Mouse (Mus musculus) heart, postnatal 0 days (tissue): Measurements from ENCODE around the gene Mgat4a. TPM values are rescaled to one million over a fixed set of nuclear protein-coding genes. Genes with fewer than 3 reads are reported as not detected.

ENCODE experiments used
- ATAC-seq: fragments of 200-750 bp; cut with Nextera tagmentation; 2 replicates; pipeline ENCODE4 v1.8.0; 2017; ENCODE audit warnings: low read depth, moderate number of reproducible peaks, moderate library complexity; ENCODE audit not compliant: insufficient read depth
- DNase-seq: peaks from one replicate; pipeline ENCODE4 v3.0.0-alpha.2; 2016; ENCODE audit warnings: low spot score
- H3K27ac ChIP-seq: fragments of 300-500 bp; sonication (generic); 2 replicates; pipeline ENCODE4 v1.5.1; 2014; ENCODE audit warnings: low read depth, mild to moderate bottlenecking
- H3K27me3 ChIP-seq: fragments of 300-500 bp; sonication (generic); 2 replicates; pipeline ENCODE4 v1.6.1; 2014; ENCODE audit warnings: low read length, mixed read lengths; ENCODE audit not compliant: control insufficient read depth, insufficient read depth
- H3K36me3 ChIP-seq: fragments of 300-500 bp; sonication (generic); replicated peaks from 2 replicates; pipeline ENCODE4 v1.6.1; 2014; ENCODE audit warnings: low read length, mixed read lengths; ENCODE audit not compliant: control insufficient read depth, insufficient read depth
- H3K4me1 ChIP-seq: fragments of 300-500 bp; sonication (generic); 2 replicates; pipeline ENCODE4 v1.6.1; 2014; ENCODE audit warnings: antibody characterized with exemption; ENCODE audit not compliant: control insufficient read depth, insufficient read depth
- H3K4me2 ChIP-seq: fragments of 300-500 bp; sonication (generic); 2 replicates; pipeline ENCODE4 v1.6.1; 2014; ENCODE audit warnings: low read depth, mild to moderate bottlenecking, low read length, moderate library complexity
- H3K4me3 ChIP-seq: fragments of 300-500 bp; sonication (generic); 2 replicates; pipeline ENCODE4 v1.5.1; 2014; ENCODE audit warnings: low read depth, low read length
- H3K9ac ChIP-seq: fragments of 300-500 bp; sonication (generic); replicated peaks from 2 replicates; pipeline ENCODE4 v1.6.1; 2014; ENCODE audit warnings: low read depth, low read length, mixed read lengths
- H3K9me3 ChIP-seq: fragments of 300-500 bp; sonication (generic); replicated peaks from 2 replicates; pipeline ENCODE4 v1.6.1; 2016; ENCODE audit warnings: low read length; ENCODE audit not compliant: control insufficient read depth
- CTCF ChIP-seq: IDR thresholded peaks from 2 replicates; pipeline ENCODE4 v1.5.1; 2016; ENCODE audit warnings: antibody characterized with exemption, control low read depth, low read depth
- EP300 ChIP-seq: IDR thresholded peaks from 2 replicates; pipeline ENCODE4 v1.6.1; 2016; ENCODE audit warnings: antibody characterized with exemption, low read depth
- WGBS: fragments of 180-500 bp; shearing (Covaris S2); extraction: QIAGEN DNeasy Blood & Tissue Kit; methylation state at CpG from one replicate; pipeline ENCODE4 v1.1.7; 2014; 5-methylcytosine and 5-hydroxymethylcytosine counted together
- polyA plus RNA-seq: library from polyadenylated mRNA; unstranded; fragments of >200 nt; fragmentation: Nextera tagmentation; extraction: Ambion mirVana; gene quantifications from 2 replicates; pipeline ENCODE4 v1.2.1, GENCODE M21; 2015
- total RNA-seq: library from RNA; depleted of rRNA; stranded (reverse); fragments of >200 nt; gene quantifications from 2 replicates; pipeline ENCODE4 v1.2.3, GENCODE M21; 2014; ENCODE audit warnings: low replicate concordance; rRNA removed

Gene Mgat4a
- total and polyA plus RNA-seq, 2 experiments from 2014 or later: 4.4 to 7.3 TPM

- H3K36me3 ChIP-seq: peaks cover 15% of the 10 kb centered on the region
- no peak overlapping the region for H3K9ac ChIP-seq
- ATAC-seq: peak; percentile 50; the same call in 1 of the 2 replicates
- TF ChIP-seq CTCF (no peak), EP300 (no peak)
- 39% methylated on average over 8 of the region's 8 CpGs for WGBS
- no peaks in the 10 kb centered on the region for H3K27me3 ChIP-seq
- no peak overlapping the region for H3K27ac ChIP-seq
- DNase-seq: peak; percentile 30
- H3K4me1 ChIP-seq: no peaks in the 10 kb centered on the region; the same call in 1 of the 2 replicates
- H3K4me2 ChIP-seq: 0 out of 2 replicates have a peak overlapping the region, but pooled peaks have one; percentile 13
- H3K9me3 ChIP-seq: no peaks in the 10 kb centered on the region
- H3K4me3 ChIP-seq: no peak overlapping the region
Measured at GRCm38 (mm10) chr1:37399734-37400133, 141.1 kb downstream of the Mgat4a start.

GRCm38 (mm10) chr1:37398961-37399360, 141.9 kb downstream of the Mgat4a start:
- Histone ChIP-seq H3K9me3 (no peaks in the 10 kb centered on the region), H3K4me2 (no peak overlapping the region), H3K4me1 (no peaks in the 10 kb centered on the region; the same call in 1 of the 2 replicates), H3K27ac (no peak overlapping the region), H3K4me3 (no peak overlapping the region), H3K9ac (no peak overlapping the region), H3K36me3 (peaks cover 12% of the 10 kb centered on the region), H3K27me3 (no peaks in the 10 kb centered on the region)
- ATAC-seq (no peak), DNase-seq (no peak)
- no peak for TF ChIP-seq CTCF
- TF ChIP-seq EP300: no peak
- WGBS: 60% methylated on average over 3 of the region's 3 CpGs

GRCm38 (mm10) chr1:37396481-37396880, 144.3 kb downstream of the Mgat4a start:
- Histone ChIP-seq H3K4me3 (no peak overlapping the region), H3K27ac (no peak overlapping the region), H3K9me3 (no peaks in the 10 kb centered on the region), H3K27me3 (no peaks in the 10 kb centered on the region), H3K9ac (no peak overlapping the region), H3K4me2 (no peak overlapping the region), H3K36me3 (peaks cover 12% of the 10 kb centered on the region), H3K4me1 (no peaks in the 10 kb centered on the region; the same call in 1 of the 2 replicates)
- ATAC-seq (no peak), DNase-seq (no peak)
- no peak for TF ChIP-seq EP300
- TF ChIP-seq CTCF: no peak
- 89% methylated on average over 1 of the region's 1 CpGs for WGBS

- peaks cover 17% of the 10 kb centered on the region for H3K36me3 ChIP-seq
- WGBS: 48% methylated on average over 5 of the region's 5 CpGs
Measured at GRCm38 (mm10) chr1:37393174-37393573, 147.6 kb downstream of the Mgat4a start.

More at GRCm38 (mm10) chr1:37393174-37393573, 147.6 kb downstream of the Mgat4a start:
- DNase-seq (no peak), ATAC-seq (no peak)
- H3K9me3 ChIP-seq: no peaks in the 10 kb centered on the region
- H3K4me1 ChIP-seq: no peaks in the 10 kb centered on the region
- H3K27ac ChIP-seq: no peak overlapping the region
- H3K4me3 ChIP-seq: no peak overlapping the region
- no peak overlapping the region for H3K9ac ChIP-seq
- no peak overlapping the region for H3K4me2 ChIP-seq
- H3K27me3 ChIP-seq: no peaks in the 10 kb centered on the region
- TF ChIP-seq EP300 (no peak), CTCF (no peak)

Other genes with a start within 250 kb of the Mgat4a start
- gene Inpp4a, start 241.2 kb downstream of the Mgat4a start, total RNA-seq: 8.8 and 17.0 TPM in 2 replicates
- 9.5 and 9.9 TPM in 2 replicates for gene Inpp4a, start 241.2 kb downstream of the Mgat4a start, polyA plus RNA-seq
- 48.9 and 65.0 TPM in 2 replicates for gene Coa5, start 110.9 kb downstream of the Mgat4a start, total RNA-seq
- 55.3 and 60.1 TPM in 2 replicates for gene Coa5, start 110.9 kb downstream of the Mgat4a start, polyA plus RNA-seq
- 57.6 and 83.8 TPM in 2 replicates for gene Unc50, start 110.9 kb downstream of the Mgat4a start, total RNA-seq
- gene Unc50, start 110.9 kb downstream of the Mgat4a start, polyA plus RNA-seq: 78.7 and 83.3 TPM in 2 replicates
- gene 2010300C02Rik, start 179.1 kb upstream of the Mgat4a start, total RNA-seq: 0.46 and 2.3 TPM in 2 replicates
- gene 2010300C02Rik, start 179.1 kb upstream of the Mgat4a start, polyA plus RNA-seq: 0.95 and 1.0 TPM in 2 replicates